Mouse (Mus musculus): ENCODE results near the gene Npas2. TPM values are rescaled to one million over a fixed set of nuclear protein-coding genes. Genes with fewer than 3 reads are reported as not detected.

Gene Npas2
- polyA plus RNA-seq, 1 experiment from 2014 or later, result 0.17 TPM

GRCm38 (mm10) chr1:39284786-39285185, 91.3 kb downstream of the Npas2 start:
- no peak overlapping the region for H3K27ac ChIP-seq (ENCODE audit: low read depth, low read length)
- WGBS, result 89% methylated on average over 16 of the region's 16 CpGs
- H3K4me1 ChIP-seq (ENCODE audit: control insufficient read depth, insufficient read depth, low read length), result no peaks in the 10 kb centered on the region
- no peak overlapping the region for H3K4me3 ChIP-seq (ENCODE audit: low read depth, low read length)
- no peak overlapping the region for H3K4me2 ChIP-seq (ENCODE audit: low read depth)
- no peaks in the 10 kb centered on the region for H3K36me3 ChIP-seq (ENCODE audit: control insufficient read depth, insufficient read depth, low read length)
- H3K9me3 ChIP-seq (ENCODE audit: control insufficient read depth, low read length), result no peaks in the 10 kb centered on the region
- no peaks in the 10 kb centered on the region for H3K27me3 ChIP-seq (ENCODE audit: control insufficient read depth, insufficient read depth, low read length)
- ATAC-seq (ENCODE audit: insufficient read depth, low FRiP score, low TSS enrichment) (no peak), DNase-seq (ENCODE audit: low spot score) (no peak)
- no peak overlapping the region for H3K9ac ChIP-seq (ENCODE audit: low read length)

- 97% methylated on average over 9 of the region's 9 CpGs for WGBS
- ATAC-seq (ENCODE audit: insufficient read depth, low FRiP score, low TSS enrichment), result no peak
Observed at GRCm38 (mm10) chr1:39287076-39287475, 93.5 kb downstream of the Npas2 start.

GRCm38 (mm10) chr1:39287831-39288230, 94.3 kb downstream of the Npas2 start:
- no peak for ATAC-seq (ENCODE audit: insufficient read depth, low FRiP score, low TSS enrichment)
- WGBS, result 85% methylated on average over 4 of the region's 4 CpGs

More at GRCm38 (mm10) chr1:39287076-39287475, 93.5 kb downstream of the Npas2 start:
- Histone ChIP-seq H3K4me2 (ENCODE audit: low read depth) (no peak overlapping the region), H3K27me3 (ENCODE audit: control insufficient read depth, insufficient read depth, low read length) (no peaks in the 10 kb centered on the region), H3K4me3 (ENCODE audit: low read depth, low read length) (no peak overlapping the region), H3K9me3 (ENCODE audit: control insufficient read depth, low read length) (no peaks in the 10 kb centered on the region), H3K4me1 (ENCODE audit: control insufficient read depth, insufficient read depth, low read length) (no peaks in the 10 kb centered on the region), H3K27ac (ENCODE audit: low read depth, low read length) (no peak overlapping the region), H3K36me3 (ENCODE audit: control insufficient read depth, insufficient read depth, low read length) (no peaks in the 10 kb centered on the region), H3K9ac (ENCODE audit: low read length) (no peak overlapping the region)
- no peak for DNase-seq (ENCODE audit: low spot score)

GRCm38 (mm10) chr1:39288425-39288824, 94.9 kb downstream of the Npas2 start:
- ATAC-seq (ENCODE audit: insufficient read depth, low FRiP score, low TSS enrichment), result no peak
- WGBS, result 75% methylated on average over 3 of the region's 3 CpGs
- Histone ChIP-seq H3K9me3 (ENCODE audit: control insufficient read depth, low read length) (no peaks in the 10 kb centered on the region), H3K4me3 (ENCODE audit: low read depth, low read length) (no peak overlapping the region), H3K27ac (ENCODE audit: low read depth, low read length) (no peak overlapping the region), H3K9ac (ENCODE audit: low read length) (no peak overlapping the region), H3K36me3 (ENCODE audit: control insufficient read depth, insufficient read depth, low read length) (no peaks in the 10 kb centered on the region), H3K27me3 (ENCODE audit: control insufficient read depth, insufficient read depth, low read length) (no peaks in the 10 kb centered on the region), H3K4me2 (ENCODE audit: low read depth) (no peak overlapping the region), H3K4me1 (ENCODE audit: control insufficient read depth, insufficient read depth, low read length) (no peaks in the 10 kb centered on the region)
- no peak for DNase-seq (ENCODE audit: low spot score)

More at GRCm38 (mm10) chr1:39287831-39288230, 94.3 kb downstream of the Npas2 start:
- Histone ChIP-seq H3K4me3 (ENCODE audit: low read depth, low read length) (no peak overlapping the region), H3K4me2 (ENCODE audit: low read depth) (no peak overlapping the region), H3K9ac (ENCODE audit: low read length) (no peak overlapping the region), H3K9me3 (ENCODE audit: control insufficient read depth, low read length) (no peaks in the 10 kb centered on the region), H3K36me3 (ENCODE audit: control insufficient read depth, insufficient read depth, low read length) (no peaks in the 10 kb centered on the region), H3K27me3 (ENCODE audit: control insufficient read depth, insufficient read depth, low read length) (no peaks in the 10 kb centered on the region), H3K27ac (ENCODE audit: low read depth, low read length) (no peak overlapping the region), H3K4me1 (ENCODE audit: control insufficient read depth, insufficient read depth, low read length) (no peaks in the 10 kb centered on the region)
- no peak for DNase-seq (ENCODE audit: low spot score)

- Histone ChIP-seq H3K4me3 (ENCODE audit: low read depth, low read length) (no peak overlapping the region), H3K9me3 (ENCODE audit: control insufficient read depth, low read length) (no peaks in the 10 kb centered on the region), H3K36me3 (ENCODE audit: control insufficient read depth, insufficient read depth, low read length) (no peaks in the 10 kb centered on the region), H3K27me3 (ENCODE audit: control insufficient read depth, insufficient read depth, low read length) (no peaks in the 10 kb centered on the region), H3K27ac (ENCODE audit: low read depth, low read length) (no peak overlapping the region), H3K4me2 (ENCODE audit: low read depth) (no peak overlapping the region), H3K4me1 (ENCODE audit: control insufficient read depth, insufficient read depth, low read length) (no peaks in the 10 kb centered on the region), H3K9ac (ENCODE audit: low read length) (no peak overlapping the region)
- WGBS, result 75% methylated on average over 3 of the region's 3 CpGs
- no peak for ATAC-seq (ENCODE audit: insufficient read depth, low FRiP score, low TSS enrichment)
- DNase-seq (ENCODE audit: low spot score), result no peak
Observed at GRCm38 (mm10) chr1:39292001-39292400, 98.5 kb downstream of the Npas2 start.

- Histone ChIP-seq H3K9ac (ENCODE audit: low read length) (no peak overlapping the region), H3K4me1 (ENCODE audit: control insufficient read depth, insufficient read depth, low read length) (no peaks in the 10 kb centered on the region), H3K9me3 (ENCODE audit: control insufficient read depth, low read length) (no peaks in the 10 kb centered on the region), H3K4me2 (ENCODE audit: low read depth) (no peak overlapping the region), H3K27ac (ENCODE audit: low read depth, low read length) (no peak overlapping the region), H3K27me3 (ENCODE audit: control insufficient read depth, insufficient read depth, low read length) (no peaks in the 10 kb centered on the region), H3K4me3 (ENCODE audit: low read depth, low read length) (no peak overlapping the region), H3K36me3 (ENCODE audit: control insufficient read depth, insufficient read depth, low read length) (no peaks in the 10 kb centered on the region)
- ATAC-seq (ENCODE audit: insufficient read depth, low FRiP score, low TSS enrichment) (no peak), DNase-seq (ENCODE audit: low spot score) (no peak)
- WGBS, result 94% methylated on average over 9 of the region's 9 CpGs
Observed at GRCm38 (mm10) chr1:39298294-39298693, 104.8 kb downstream of the Npas2 start.

- 90% methylated on average over 9 of the region's 9 CpGs for WGBS
- Histone ChIP-seq H3K4me1 (ENCODE audit: control insufficient read depth, insufficient read depth, low read length) (no peaks in the 10 kb centered on the region), H3K9ac (ENCODE audit: low read length) (no peak overlapping the region), H3K27me3 (ENCODE audit: control insufficient read depth, insufficient read depth, low read length) (no peaks in the 10 kb centered on the region), H3K27ac (ENCODE audit: low read depth, low read length) (no peak overlapping the region), H3K9me3 (ENCODE audit: control insufficient read depth, low read length) (no peaks in the 10 kb centered on the region), H3K4me3 (ENCODE audit: low read depth, low read length) (no peak overlapping the region), H3K36me3 (ENCODE audit: control insufficient read depth, insufficient read depth, low read length) (no peaks in the 10 kb centered on the region), H3K4me2 (ENCODE audit: low read depth) (no peak overlapping the region)
- DNase-seq (ENCODE audit: low spot score) (no peak), ATAC-seq (ENCODE audit: insufficient read depth, low FRiP score, low TSS enrichment) (no peak)
Observed at GRCm38 (mm10) chr1:39300243-39300642, 106.7 kb downstream of the Npas2 start.

GRCm38 (mm10) chr1:39300676-39301075, 107.1 kb downstream of the Npas2 start:
- Histone ChIP-seq H3K4me1 (ENCODE audit: control insufficient read depth, insufficient read depth, low read length) (no peaks in the 10 kb centered on the region), H3K27me3 (ENCODE audit: control insufficient read depth, insufficient read depth, low read length) (no peaks in the 10 kb centered on the region), H3K27ac (ENCODE audit: low read depth, low read length) (no peak overlapping the region), H3K4me3 (ENCODE audit: low read depth, low read length) (no peak overlapping the region), H3K4me2 (ENCODE audit: low read depth) (no peak overlapping the region), H3K9ac (ENCODE audit: low read length) (no peak overlapping the region), H3K9me3 (ENCODE audit: control insufficient read depth, low read length) (no peaks in the 10 kb centered on the region), H3K36me3 (ENCODE audit: control insufficient read depth, insufficient read depth, low read length) (no peaks in the 10 kb centered on the region)
- DNase-seq (ENCODE audit: low spot score) (no peak), ATAC-seq (ENCODE audit: insufficient read depth, low FRiP score, low TSS enrichment) (no peak)
- WGBS, result 91% methylated on average over 6 of the region's 6 CpGs

GRCm38 (mm10) chr1:39302246-39302645, 108.7 kb downstream of the Npas2 start:
- no peak overlapping the region for H3K4me2 ChIP-seq (ENCODE audit: low read depth)
- no peak for ATAC-seq (ENCODE audit: insufficient read depth, low FRiP score, low TSS enrichment)
- H3K27me3 ChIP-seq (ENCODE audit: control insufficient read depth, insufficient read depth, low read length), result no peaks in the 10 kb centered on the region
- H3K36me3 ChIP-seq (ENCODE audit: control insufficient read depth, insufficient read depth, low read length), result no peaks in the 10 kb centered on the region
- H3K27ac ChIP-seq (ENCODE audit: low read depth, low read length), result no peak overlapping the region
- WGBS, result 93% methylated on average over 7 of the region's 7 CpGs
- no peak overlapping the region for H3K4me3 ChIP-seq (ENCODE audit: low read depth, low read length)
- no peak overlapping the region for H3K9ac ChIP-seq (ENCODE audit: low read length)
- no peaks in the 10 kb centered on the region for H3K9me3 ChIP-seq (ENCODE audit: control insufficient read depth, low read length)
- no peaks in the 10 kb centered on the region for H3K4me1 ChIP-seq (ENCODE audit: control insufficient read depth, insufficient read depth, low read length)
- DNase-seq (ENCODE audit: low spot score), result no peak

Data from neural tube, embryonic 11.5 days (tissue).